Mouse (Mus musculus) MEL-GATA-1-ER (cell line): ENCODE data around the gene Egr4.

Source experiments
- DNase-seq: peaks from one replicate; pipeline ENCODE4 v3.0.0-alpha.2; 2012; ENCODE audit warnings: low read depth; ENCODE audit errors: extremely low read depth

The Egr4 gene

GRCm38 (mm10) chr6:85496976-85497375 is 16.4 kb downstream of the Egr4 start:
- no peak for DNase-seq

- no peak for DNase-seq
Measured at GRCm38 (mm10) chr6:85491606-85492005, 21.8 kb downstream of the Egr4 start.

- no peak for DNase-seq
Measured at GRCm38 (mm10) chr6:85490252-85490651, 23.1 kb downstream of the Egr4 start.

- DNase-seq, result no peak
Measured at GRCm38 (mm10) chr6:85489717-85490116, 23.7 kb downstream of the Egr4 start.

DNA sequence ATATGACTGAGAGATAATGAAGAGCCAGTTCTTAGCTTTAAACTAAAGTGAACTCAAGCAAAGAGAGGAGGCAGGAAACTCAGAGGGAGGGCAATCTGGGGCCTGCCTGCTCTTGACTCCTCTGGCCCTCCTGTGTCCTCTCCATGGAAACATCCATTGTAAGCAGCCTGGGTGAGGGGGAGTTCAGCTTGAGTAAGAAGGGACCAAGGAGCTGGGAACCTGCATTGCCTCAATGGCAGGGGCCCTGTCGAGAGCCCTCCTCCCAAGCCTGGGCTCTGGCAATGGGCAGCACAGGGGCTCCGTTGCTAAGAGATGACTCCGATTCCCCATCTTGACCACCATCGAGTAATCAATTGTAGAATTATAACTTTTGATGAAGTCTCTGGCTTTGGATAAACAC is 24.9 kb downstream of the Egr4 start:
- no peak for DNase-seq

- no peak for DNase-seq
Measured at GRCm38 (mm10) chr6:85485738-85486137, 27.7 kb downstream of the Egr4 start.

- DNase-seq, result no peak
Measured at GRCm38 (mm10) chr6:85483843-85484721, 29.3 kb downstream of the Egr4 start.

- DNase-seq, result no peak
Measured at GRCm38 (mm10) chr6:85480685-85481084, 32.7 kb downstream of the Egr4 start.

DNA sequence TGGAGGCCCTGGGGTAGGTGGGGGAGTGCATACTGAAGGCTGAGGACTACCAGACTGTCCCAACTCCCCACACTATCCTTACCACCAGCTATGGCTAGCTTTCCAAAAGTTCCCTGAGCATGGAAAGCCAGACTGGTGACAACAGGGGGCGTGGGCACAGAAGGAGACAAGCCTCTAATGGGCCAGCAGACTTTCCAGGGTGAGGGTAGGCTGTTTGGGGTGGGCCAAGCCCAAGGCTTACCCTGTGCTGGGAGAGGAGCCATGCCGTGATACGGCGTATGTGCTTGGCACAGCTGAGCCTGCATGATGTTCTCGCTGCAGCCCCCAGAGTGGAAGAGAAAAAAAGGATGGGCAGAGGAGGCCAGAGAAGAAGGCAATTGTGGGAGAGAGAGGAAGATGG is 33.4 kb downstream of the Egr4 start:
- DNase-seq, result no peak

DNA sequence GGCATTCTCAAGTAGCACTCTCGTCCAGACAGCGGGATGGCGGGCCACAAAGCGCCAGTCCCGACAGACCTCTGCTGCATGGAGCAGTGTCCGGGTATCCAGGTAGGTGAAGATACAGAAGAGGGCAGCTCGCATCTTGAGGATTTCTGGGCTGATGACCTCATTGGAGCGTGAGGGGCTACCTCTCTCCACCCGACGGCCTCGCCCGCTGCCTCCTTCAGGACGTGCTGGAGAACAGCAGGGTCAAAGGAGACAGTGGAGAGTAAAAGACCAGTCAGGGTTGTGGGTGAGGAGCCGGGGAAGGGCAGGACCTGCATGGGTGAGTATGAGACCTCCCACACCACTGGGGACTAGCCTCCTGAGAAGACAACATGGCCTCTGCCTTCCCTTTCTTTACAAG is 35.0 kb downstream of the Egr4 start:
- no peak for DNase-seq

DNA sequence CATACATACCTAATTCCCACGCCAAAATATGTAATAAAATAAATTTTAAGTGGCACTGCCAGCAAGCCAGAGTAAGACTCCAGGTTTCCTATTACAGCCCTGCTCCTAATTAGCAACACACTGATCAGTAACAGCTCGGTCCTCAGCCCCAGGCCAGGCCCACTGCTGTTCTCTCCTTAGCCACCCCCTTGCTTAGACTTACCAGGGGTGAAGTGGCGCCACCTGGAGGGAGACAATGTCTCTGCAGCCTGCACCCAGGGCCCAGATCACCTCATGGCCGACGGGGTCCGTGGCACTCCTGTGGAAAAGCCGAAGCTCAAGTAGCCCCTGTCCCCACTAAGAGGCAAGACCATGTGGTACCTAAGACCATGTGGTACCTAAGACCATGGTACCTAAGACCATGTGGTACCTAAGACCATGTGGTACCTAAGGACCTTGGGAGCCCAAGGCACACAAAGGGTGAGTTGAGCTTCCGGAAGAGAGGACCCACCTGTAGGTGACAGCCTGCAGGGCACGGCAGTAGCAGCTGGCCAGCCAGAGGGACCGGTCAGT is 35.9 kb downstream of the Egr4 start:
- DNase-seq, result peak; percentile 10

DNA sequence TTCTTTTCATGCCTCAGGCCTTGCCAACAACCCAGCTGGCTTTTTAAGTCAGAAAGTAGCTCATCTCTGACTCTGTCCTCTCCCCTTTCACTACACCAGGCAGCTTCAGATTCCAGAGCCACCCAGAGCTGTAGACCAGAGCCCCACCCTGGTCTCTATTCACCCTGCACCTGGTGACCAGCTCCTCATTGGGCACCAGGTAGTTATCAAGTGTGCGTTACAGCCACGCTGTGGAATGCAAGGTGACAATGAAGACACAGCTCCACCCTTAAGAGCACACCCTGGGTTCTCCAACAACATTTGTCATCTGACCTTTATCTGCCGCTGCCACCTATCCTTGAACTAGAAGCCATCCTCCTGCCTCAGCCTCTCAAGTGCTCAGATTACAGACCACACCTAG is 37.8 kb downstream of the Egr4 start:
- DNase-seq, result no peak

DNA sequence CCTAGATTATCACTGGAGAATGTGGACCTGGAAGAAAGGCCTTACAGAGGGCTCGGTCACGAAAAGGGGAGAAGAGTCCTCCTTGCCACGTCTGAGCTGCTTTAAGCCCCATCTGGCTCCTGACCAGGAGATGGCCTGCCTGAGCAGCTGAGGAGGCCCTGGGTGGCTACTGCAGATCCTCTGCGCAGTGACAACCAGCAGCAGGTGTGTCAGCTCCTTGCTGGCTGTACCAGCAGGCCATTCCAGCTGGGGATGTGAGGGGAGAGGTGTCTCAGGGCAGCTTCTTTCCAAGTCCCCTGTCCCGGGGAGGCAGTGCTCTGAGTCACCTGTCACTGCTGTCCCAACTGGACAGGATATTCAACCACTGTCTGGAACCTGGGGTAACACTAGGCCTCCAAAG is 40.8 kb downstream of the Egr4 start:
- DNase-seq, result no peak

DNA sequence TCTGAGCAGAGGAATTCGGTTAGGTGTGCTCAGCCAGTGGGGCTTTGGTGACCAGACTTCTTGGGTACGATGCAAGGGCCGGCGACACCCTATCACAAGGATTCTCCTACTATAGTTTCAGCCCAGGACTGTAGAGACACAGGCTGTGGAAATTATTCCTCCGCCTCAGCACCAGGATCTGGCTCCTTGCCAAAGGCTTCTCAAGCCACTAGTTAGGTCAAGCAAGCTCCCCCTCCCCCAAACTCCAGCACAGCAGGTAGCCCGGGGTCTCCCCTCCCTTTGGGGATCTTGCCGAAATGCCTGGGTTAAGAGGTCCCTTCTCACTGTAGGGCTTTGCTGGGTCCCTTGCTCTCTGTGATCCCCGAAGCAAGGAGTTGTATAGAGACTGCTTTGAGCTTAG is 41.4 kb downstream of the Egr4 start:
- DNase-seq, result no peak

GRCm38 (mm10) chr6:85469660-85470430 is 43.5 kb downstream of the Egr4 start:
- DNase-seq, result no peak

- DNase-seq, result no peak
Measured at GRCm38 (mm10) chr6:85465381-85465780, 48.0 kb downstream of the Egr4 start.
